Mouse (Mus musculus) erythroid progenitor cell, adult 5-6 weeks (primary cell): Measurements from ENCODE around the gene St3gal2. TPM values are rescaled to one million over a fixed set of nuclear protein-coding genes. Genes with fewer than 3 reads are reported as not detected.
"Not testable (repeated sequence)": the region's sequence is repeated elsewhere in the genome, so short reads cannot be mapped to it uniquely, and the experiment has no call there.

ENCODE experiments used
- ATAC-seq: replicated peaks from 2 replicates; pipeline ENCODE4 v1.8.0; 2016; ENCODE audit warnings: moderate number of reproducible peaks, mild to moderate bottlenecking, moderate TSS enrichment, inconsistent platforms; ENCODE audit not compliant: poor library complexity, low FRiP score, severe bottlenecking
- total RNA-seq, 2 experiments: library from RNA; stranded (forward) in 1 of 2; stranded (reverse) in 1 of 2; fragments of 150-400 nt in 1 of 2; fragments of 186-747, 209-891 nt in 1 of 2; gene quantifications; 2 replicates each; pipeline versions ENCODE4 v1.2.3 to v1.2.4; 2015 to 2017; ENCODE audit warnings: low replicate concordance in 2 of 2

Gene St3gal2
- total RNA-seq, 2 experiments from 2014 or later, result 30.6 to 34.0 TPM

DNA sequence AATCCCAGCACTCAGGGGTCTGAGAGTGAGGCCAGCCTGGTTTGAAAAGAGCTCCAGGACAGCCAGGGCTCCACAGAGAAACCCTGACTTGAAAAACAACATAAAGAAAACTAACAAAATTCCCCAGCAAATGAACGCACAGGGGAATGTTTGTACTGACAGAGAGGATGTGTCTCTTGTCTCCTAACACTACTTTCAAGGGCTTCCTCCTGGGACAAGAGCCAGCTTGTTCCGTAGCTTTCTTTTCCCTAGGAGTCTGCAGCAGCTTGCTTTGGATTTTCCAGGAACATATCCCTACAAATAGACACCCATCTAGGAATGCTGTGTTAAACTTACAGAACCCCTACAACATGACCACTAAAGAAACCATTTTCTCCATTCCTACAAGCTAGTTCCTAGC lies 58.3 kb downstream of the St3gal2 start:
- ATAC-seq, result not testable (repeated sequence)

DNA sequence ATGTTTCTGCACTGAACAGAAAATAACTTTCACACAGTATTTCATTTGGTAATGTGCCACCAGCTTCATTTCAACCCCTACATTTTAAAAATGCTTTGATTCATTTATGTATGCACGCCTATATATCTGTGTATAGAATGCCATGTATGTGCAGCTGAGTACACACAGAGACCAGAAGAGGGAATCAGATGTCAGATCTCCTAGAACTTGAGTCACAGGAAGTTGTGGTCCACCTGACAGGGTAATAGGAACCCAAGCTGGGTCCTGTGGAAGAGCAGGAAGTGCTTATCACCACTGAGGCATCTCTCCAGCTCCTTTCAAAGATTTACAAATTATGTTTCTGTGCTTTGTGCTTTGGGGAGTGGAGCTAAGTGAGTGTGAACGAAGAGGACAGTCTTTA lies 61.6 kb downstream of the St3gal2 start:
- ATAC-seq, result no peak

DNA sequence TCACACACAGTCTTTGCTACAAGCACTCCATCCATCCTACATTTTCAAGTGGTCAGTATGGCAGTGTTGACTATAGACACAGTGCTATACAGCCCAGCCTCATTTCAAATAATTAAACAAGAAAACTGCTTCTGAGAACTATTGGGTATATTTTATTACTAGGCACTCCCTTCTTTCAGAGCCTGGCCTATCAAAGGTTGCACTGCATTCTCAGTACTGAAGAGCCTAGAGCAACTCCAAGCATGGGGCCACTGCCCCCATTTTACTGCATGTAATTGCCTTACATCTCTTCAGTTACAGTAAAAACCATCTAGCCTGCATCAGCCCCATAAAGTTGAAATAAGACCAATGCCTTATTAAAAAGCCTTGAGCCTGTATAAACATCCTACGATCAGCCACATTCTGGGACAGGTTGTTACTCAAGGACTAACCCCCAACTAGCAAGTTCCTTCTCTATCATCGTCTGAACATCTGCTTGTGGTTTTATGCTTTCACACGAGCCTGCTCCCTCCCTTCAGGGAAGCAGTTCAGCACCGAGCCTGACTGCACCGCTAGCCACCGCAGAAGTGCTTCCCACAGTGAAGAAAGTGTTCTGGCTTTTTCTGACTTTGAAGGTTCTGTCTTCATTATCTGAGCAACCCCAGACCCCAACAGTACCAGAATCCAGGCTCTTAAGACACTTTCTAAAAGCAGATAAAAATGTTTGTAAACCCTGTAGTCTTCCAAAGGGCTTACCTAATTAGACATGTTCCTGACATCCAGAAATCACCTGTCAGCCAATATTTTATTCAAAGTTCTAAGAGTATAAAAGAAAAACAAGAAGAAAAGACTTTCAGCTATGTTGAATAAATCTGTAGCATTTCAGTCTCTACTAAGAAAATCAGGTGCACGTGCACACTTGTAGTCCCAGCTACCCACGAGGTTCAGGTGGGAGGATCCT lies 68.4 kb downstream of the St3gal2 start:
- ATAC-seq, result peak; percentile 52

DNA sequence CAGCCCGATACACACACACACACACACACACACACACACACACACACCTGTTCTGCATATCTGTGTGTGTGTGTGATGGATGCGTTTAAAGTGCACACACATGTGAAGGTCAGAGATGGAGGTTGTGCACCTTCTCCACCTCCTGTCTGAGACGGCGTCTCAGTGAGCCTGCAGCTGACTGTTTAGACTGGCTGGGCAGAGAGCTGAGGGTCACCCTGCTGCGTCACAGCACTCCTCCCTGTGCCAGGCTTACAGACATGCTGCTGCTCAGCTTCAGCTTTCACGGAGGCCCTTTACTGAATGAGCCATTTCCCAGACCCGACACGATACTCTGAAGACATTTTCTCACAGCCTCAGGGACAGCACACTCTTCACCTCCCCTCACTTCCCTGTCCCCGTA lies 70.3 kb downstream of the St3gal2 start:
- ATAC-seq, result no peak

DNA sequence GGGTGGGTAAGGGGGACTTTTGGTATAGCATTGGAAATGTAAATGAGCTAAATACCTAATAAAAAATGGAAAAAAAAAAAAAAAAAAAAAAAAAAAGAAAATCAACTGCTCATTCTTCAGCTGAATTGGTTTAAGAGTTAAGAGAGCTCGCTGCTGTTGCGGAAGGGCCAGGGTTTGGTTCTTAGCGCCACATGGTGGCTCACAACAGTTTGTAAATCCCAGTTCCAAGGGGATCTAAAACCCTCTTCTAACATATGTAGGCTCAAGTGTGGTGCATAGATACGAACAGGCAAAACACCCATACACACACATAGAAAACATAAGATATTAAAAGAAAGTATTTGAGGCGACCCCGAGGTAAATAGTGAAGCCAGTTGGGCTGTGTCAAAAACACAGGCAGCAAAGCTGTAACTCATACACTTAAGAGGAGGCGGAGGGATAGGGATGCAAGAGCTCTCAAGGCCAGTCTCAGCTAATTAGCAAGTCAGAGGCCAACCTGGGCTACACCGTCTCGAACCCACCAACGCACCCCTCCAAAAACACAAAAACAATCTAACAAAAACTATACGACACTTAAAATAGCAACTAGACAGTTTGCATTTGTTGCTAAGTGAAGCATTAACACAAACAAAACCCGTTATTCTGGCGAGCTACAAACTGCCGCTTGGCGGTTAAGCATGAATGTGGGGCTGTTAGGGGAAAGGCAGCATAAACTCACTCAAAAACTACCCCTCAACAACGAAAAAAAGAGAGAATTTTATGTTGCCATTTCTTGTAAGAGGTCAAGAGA lies 77.1 kb downstream of the St3gal2 start:
- ATAC-seq, result no peak

DNA sequence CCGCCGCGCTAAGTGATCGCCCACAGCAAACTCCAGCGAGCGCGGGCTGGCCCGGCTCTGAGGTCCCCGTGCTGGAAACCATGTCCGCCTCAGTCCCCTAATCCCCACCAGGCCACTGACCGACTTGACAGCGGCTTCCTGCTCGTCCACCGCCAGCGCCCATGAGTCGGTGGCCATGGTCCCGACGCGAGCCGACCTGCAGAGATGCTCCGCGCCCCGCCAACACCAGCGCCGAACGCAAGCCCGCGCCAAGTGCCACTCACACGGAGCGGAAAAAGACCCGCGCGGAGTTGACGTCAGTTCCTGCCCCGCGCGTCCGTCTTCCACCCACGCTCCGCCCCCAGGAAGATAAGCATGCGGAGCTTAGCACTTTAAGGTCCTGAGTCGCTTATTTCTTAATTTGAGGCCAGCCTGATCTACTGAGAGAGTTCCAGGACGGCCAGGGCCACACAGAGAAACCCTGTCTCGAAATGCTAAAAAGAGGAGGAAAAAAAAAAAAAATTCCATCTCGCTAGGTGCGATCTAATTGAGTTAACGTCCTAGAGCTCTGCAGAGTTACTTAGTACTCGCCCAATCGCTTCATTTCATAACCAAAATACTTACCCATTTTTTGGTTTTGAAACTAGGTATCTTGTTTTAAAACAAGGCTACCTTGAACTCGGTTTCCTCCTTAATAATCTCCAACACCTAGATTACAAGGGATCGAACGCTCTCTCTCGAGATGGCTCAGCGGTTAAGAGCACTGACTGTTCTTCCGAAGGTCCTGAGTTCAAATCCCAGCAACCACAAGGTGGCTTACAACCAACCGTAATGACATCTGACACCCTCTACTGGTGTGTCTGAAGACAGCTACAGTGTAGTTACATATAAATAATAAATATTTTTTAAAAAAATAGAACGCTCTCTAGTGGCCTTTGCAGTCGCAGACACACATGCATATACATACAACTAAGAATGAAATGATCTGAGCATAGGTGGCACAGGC lies 78.1 kb downstream of the St3gal2 start, which contains the start of gene Ddx19a:
Gene Ddx19a, minus strand, starts transcription at position 254 of the 985 bp plus-strand sequence.
- ATAC-seq, result peak; percentile 99

DNA sequence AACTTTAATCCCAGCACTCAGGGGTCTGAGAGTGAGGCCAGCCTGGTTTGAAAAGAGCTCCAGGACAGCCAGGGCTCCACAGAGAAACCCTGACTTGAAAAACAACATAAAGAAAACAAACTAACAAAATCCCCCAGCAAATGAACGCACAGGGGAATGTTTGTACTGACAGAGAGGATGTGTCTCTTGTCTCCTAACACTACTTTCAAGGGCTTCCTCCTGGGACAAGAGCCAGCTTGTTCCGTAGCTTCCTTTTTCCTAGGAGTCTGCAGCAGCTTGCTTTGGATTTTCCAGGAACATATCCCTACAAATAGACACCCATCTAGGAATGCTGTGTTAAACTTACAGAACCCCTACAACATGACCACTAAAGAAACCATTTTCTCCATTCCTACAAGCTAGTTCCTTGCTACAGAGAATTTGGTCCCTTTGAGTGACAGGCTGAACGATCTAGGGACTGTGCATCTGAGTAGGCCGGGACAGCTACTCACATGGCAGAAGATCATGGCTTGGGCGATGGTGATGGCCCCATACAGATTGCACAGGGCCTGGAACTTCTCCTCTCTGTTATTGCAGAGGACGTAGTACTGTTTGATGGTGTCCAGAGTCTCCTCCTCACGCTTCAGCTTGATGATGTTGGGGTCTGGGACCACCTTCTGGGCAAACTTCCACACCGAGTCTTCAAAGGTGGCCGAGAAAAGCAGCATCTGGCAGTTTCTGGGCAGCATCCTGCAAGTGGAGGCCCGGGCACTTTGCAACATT lies 90.7 kb downstream of the St3gal2 start:
- not testable (repeated sequence) for ATAC-seq

Other genes with a start within 250 kb of the St3gal2 start
- gene Mtss1l, start 198.4 kb upstream of the St3gal2 start, total RNA-seq (2015; ENCODE audit: low replicate concordance), result not detected in 2 replicates
- gene Mtss1l, start 198.4 kb upstream of the St3gal2 start, total RNA-seq (2017; ENCODE audit: low replicate concordance), result not detected in 2 replicates
- 1.3 TPM in 1 of 2 replicates, not detected in the other for gene Il34, start 114.0 kb upstream of the St3gal2 start, total RNA-seq (2015; ENCODE audit: low replicate concordance)
- 0.91 TPM in 1 of 2 replicates, not detected in the other for gene Il34, start 114.0 kb upstream of the St3gal2 start, total RNA-seq (2017; ENCODE audit: low replicate concordance)
- gene Cog4, start 73.3 kb upstream of the St3gal2 start, total RNA-seq (2015; ENCODE audit: low replicate concordance), result 18.9 and 27.4 TPM in 2 replicates
- 21.6 and 55.7 TPM in 2 replicates for gene Cog4, start 73.3 kb upstream of the St3gal2 start, total RNA-seq (2017; ENCODE audit: low replicate concordance)
- gene Sf3b3, start 73.1 kb upstream of the St3gal2 start, total RNA-seq (2015; ENCODE audit: low replicate concordance), result 46.5 and 49.7 TPM in 2 replicates
- gene Sf3b3, start 73.1 kb upstream of the St3gal2 start, total RNA-seq (2017; ENCODE audit: low replicate concordance), result 57.1 and 60.3 TPM in 2 replicates
- gene Fuk, start 17.4 kb upstream of the St3gal2 start, total RNA-seq (2015; ENCODE audit: low replicate concordance), result 0.42 TPM in 1 of 2 replicates, not detected in the other
- gene Fuk, start 17.4 kb upstream of the St3gal2 start, total RNA-seq (2017; ENCODE audit: low replicate concordance), result 0.51 and 1.4 TPM in 2 replicates
- gene Ddx19a, start 77.9 kb downstream of the St3gal2 start, total RNA-seq (2015; ENCODE audit: low replicate concordance), result 45.4 and 49.9 TPM in 2 replicates
- gene Ddx19a, start 77.9 kb downstream of the St3gal2 start, total RNA-seq (2017; ENCODE audit: low replicate concordance), result 22.5 and 28.8 TPM in 2 replicates
- gene Ddx19b, start 111.8 kb downstream of the St3gal2 start, total RNA-seq (2015; ENCODE audit: low replicate concordance), result 0.72 and 1.7 TPM in 2 replicates
- gene Ddx19b, start 111.8 kb downstream of the St3gal2 start, total RNA-seq (2017; ENCODE audit: low replicate concordance), result 1.8 and 4.6 TPM in 2 replicates
- gene Aars, start 113.2 kb downstream of the St3gal2 start, total RNA-seq (2015; ENCODE audit: low replicate concordance), result 56.2 and 58.0 TPM in 2 replicates
- 114 and 124 TPM in 2 replicates for gene Aars, start 113.2 kb downstream of the St3gal2 start, total RNA-seq (2017; ENCODE audit: low replicate concordance)
- 8.4 TPM in 1 of 2 replicates, not detected in the other for gene Exosc6, start 136.4 kb downstream of the St3gal2 start, total RNA-seq (2015; ENCODE audit: low replicate concordance)
- gene Exosc6, start 136.4 kb downstream of the St3gal2 start, total RNA-seq (2017; ENCODE audit: low replicate concordance), result not detected in 2 replicates
- gene Clec18a, start 172.5 kb downstream of the St3gal2 start, total RNA-seq (2015; ENCODE audit: low replicate concordance), result not detected in 2 replicates
- not detected in 2 replicates for gene Clec18a, start 172.5 kb downstream of the St3gal2 start, total RNA-seq (2017; ENCODE audit: low replicate concordance)
- gene Pdpr, start 174.7 kb downstream of the St3gal2 start, total RNA-seq (2015; ENCODE audit: low replicate concordance), result 6.8 and 9.6 TPM in 2 replicates
- gene Pdpr, start 174.7 kb downstream of the St3gal2 start, total RNA-seq (2017; ENCODE audit: low replicate concordance), result 8.1 and 11.0 TPM in 2 replicates